Mouse (Mus musculus) inflammation-experienced regulatory T-cells, adult 16 weeks (primary cell): ENCODE measurements around the gene Gm21149. TPM values are rescaled to one million over a fixed set of nuclear protein-coding genes. Genes with fewer than 3 reads are reported as not detected.

ENCODE experiments used
- polyA plus RNA-seq: library from polyadenylated mRNA; unstranded; fragments of 100-300 nt; shearing (Covaris generic); gene quantifications from one replicate; pipeline ENCODE4 v1.2.1, GENCODE M21; 2017

Gm21149 gene
- polyA plus RNA-seq = not detected

GRCm38 (mm10) chr5:15476423-15476822 is at the start of gene Gm21149:
Gene Gm21149 (minus strand): TSS chr5:15476523.

Other genes starting within 250 kb of the Gm21149 start
- not detected for gene Gm21190, start 52.7 kb upstream of the Gm21149 start, polyA plus RNA-seq
- not detected for gene Gm21083, start 100.8 kb upstream of the Gm21149 start, polyA plus RNA-seq
- gene Speer4d, start 142.5 kb upstream of the Gm21149 start, polyA plus RNA-seq = not detected
- not detected for gene 4930572O03Rik, start 180.5 kb upstream of the Gm21149 start, polyA plus RNA-seq
- gene Speer4c, start 237.7 kb upstream of the Gm21149 start, polyA plus RNA-seq = not detected